Mouse (Mus musculus) bone marrow macrophage, adult 2 months (primary cell): Measurements from ENCODE around the gene Igtp.

ENCODE experiments used
- CTCF ChIP-seq: IDR thresholded peaks from 2 replicates; pipeline ENCODE4 v1.5.1; 2012; ENCODE audit warnings: low read depth, mild to moderate bottlenecking, low read length, moderate library complexity
- POLR2A ChIP-seq: IDR thresholded peaks from 2 replicates; pipeline ENCODE4 v1.6.1; 2012; ENCODE audit warnings: mild to moderate bottlenecking, low read depth, low read length, borderline replicate concordance

DNA sequence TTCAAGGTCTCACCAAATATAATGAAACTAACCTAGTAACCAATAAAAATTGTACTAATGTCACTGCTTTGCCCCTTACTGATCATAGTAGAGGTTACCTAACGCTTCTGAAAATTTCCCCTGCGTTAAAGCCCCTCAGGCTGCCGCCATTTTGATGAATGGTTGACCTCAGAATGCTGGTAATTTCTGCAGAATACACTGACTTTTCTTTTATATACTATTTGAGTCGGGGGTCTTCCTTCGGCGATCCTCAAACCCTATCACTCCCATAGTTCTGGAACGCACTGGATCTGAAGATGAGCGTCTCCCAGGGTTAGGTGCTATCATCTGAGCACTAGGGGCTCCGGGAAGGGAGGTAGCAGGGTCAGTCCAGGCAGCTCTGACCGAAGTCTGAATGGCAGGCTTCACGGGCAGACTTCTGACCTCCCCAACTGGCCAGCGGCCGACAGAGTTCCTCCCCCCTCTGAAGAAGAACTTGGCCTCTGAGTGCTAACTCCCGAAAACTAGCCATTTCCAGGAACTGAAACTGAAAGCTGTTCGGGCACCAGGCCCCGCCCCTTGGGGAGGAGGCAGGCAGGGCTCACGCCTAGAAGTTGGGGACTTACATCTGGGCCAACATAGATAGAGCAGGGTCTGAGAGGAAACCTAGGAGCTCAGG lies 15.2 kb downstream of the Igtp start:
- no peak for TF ChIP-seq CTCF
- TF ChIP-seq POLR2A = no peak
